Mouse (Mus musculus) megakaryocyte, embryonic 14.5 days (primary cell): ENCODE results near the gene Cntf. TPM values are rescaled to one million over a fixed set of nuclear protein-coding genes. Genes with fewer than 3 reads are reported as not detected.

Experiments used
- H3K27me3 ChIP-seq: replicated peaks from 2 replicates; pipeline ENCODE3; 2012; ENCODE audit warnings: inconsistent platforms
- H3K36me3 ChIP-seq: replicated peaks from 2 replicates; pipeline ENCODE3; 2012; ENCODE audit warnings: low read length, inconsistent platforms, mixed read lengths
- H3K4me1 ChIP-seq: 2 replicates; pipeline ENCODE4 v1.6.1; 2012; ENCODE audit warnings: inconsistent platforms
- H3K4me3 ChIP-seq: replicated peaks from 2 replicates; pipeline ENCODE3; 2012; ENCODE audit warnings: moderate library complexity, mild to moderate bottlenecking, inconsistent platforms
- H3K9me3 ChIP-seq: 2 replicates; pipeline ENCODE4 v1.6.1; 2012; ENCODE audit warnings: inconsistent platforms
- FLI1 ChIP-seq: IDR thresholded peaks from 2 replicates; pipeline ENCODE4 v1.6.1; 2012; ENCODE audit warnings: low read length, inconsistent platforms, mixed read lengths
- GATA1 ChIP-seq: IDR thresholded peaks from 3 replicates; pipeline ENCODE4 v1.6.1; 2012; ENCODE audit warnings: mixed read lengths, low read length, inconsistent platforms, borderline replicate concordance
- polyA plus RNA-seq: library from polyadenylated mRNA; stranded (reverse); fragments of >175 nt; gene quantifications from 2 replicates; pipeline ENCODE4 v1.2.3, GENCODE M21; 2012; ENCODE audit warnings: low replicate concordance; ENCODE audit not compliant: insufficient read depth

The Cntf gene
- polyA plus RNA-seq, result not detected in 2 replicates

- TF ChIP-seq GATA1 (no peak), FLI1 (no peak)
- H3K36me3 ChIP-seq, result peaks cover 79% of the 10 kb centered on the region
- H3K4me3 ChIP-seq, result no peak within 1 kb of the TSS
- H3K27me3 ChIP-seq, result no peaks in the 10 kb centered on the region
- no peaks in the 10 kb centered on the region; the same call in 1 of the 2 replicates for H3K4me1 ChIP-seq
- H3K9me3 ChIP-seq, result no peaks in the 10 kb centered on the region
These were observed at the start of gene Cntf for GRCm38 (mm10) chr19:12765308-12765707. Cntf (minus strand) TSS chr19:12765632.

GRCm38 (mm10) chr19:12813883-12814282 lies 48.5 kb upstream of the Cntf start:
- Histone ChIP-seq H3K27me3 (no peaks in the 10 kb centered on the region), H3K4me3 (no peak overlapping the region), H3K9me3 (no peaks in the 10 kb centered on the region), H3K4me1 (peaks cover 35% of the 10 kb centered on the region), H3K36me3 (no peaks in the 10 kb centered on the region)
- no peak for TF ChIP-seq GATA1
- TF ChIP-seq FLI1, result no peak

DNA sequence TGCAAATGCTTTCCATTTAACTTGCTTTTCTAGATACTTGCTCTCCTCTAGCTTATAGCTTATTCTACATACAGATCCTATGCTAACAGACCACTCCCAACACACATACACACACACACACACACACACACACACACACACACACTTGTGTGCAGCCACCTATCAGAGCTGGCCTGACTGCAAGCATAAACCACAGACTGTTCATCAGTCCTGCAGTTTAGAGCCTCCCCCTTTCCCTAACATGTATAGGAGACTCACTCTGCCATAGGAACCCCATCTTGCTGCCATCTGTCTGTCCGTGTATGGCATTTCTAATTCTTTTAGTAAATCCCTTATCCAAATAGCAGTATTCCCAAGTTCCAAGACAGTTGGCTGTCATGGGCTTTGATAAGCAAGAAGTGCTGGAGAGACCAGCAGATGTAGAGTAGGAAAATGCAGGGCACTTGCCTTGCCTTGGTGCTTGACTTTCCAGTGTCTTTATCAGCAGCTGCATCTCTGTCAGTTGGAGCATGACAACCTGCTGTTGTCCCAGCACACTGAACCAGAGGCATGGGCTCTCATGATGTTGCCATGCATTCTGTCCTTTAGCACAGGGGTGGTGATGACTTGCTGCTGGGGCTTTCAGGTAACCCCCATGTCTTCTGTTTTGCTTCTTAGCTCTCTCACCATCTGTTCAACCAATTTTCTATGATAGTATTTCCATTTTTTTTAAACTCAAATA lies 47.4 kb upstream of the Cntf start:
- H3K36me3 ChIP-seq, result no peaks in the 10 kb centered on the region
- H3K4me3 ChIP-seq, result no peak overlapping the region

DNA sequence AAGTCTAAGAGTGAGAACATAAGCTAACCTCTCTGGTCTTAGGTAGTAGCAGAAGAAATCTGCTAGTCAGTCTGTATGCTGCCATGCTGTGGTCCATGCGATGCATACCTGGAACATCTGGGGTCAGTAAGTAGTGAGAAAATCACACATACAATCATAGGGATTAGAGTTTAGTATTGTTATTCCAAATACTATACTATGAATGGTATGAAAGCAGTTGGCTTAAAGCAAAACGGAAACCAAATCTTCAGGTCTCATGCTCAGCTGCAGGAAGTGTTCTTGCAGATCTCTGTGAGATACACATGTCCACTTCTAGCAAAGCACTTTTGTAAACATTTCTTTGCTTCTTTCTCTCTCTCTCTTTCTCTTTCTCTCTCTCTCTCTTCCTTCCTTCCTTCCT lies 40.8 kb upstream of the Cntf start:
- Histone ChIP-seq H3K4me1 (peaks cover 22% of the 10 kb centered on the region), H3K9me3 (no peaks in the 10 kb centered on the region), H3K27me3 (no peaks in the 10 kb centered on the region), H3K36me3 (no peaks in the 10 kb centered on the region), H3K4me3 (peak overlapping the region; percentile 59)
- TF ChIP-seq FLI1 (no peak), GATA1 (no peak)

More for the DNA sequence above, 47.4 kb upstream of the Cntf start:
- Histone ChIP-seq H3K27me3 (no peaks in the 10 kb centered on the region), H3K4me1 (peaks cover 45% of the 10 kb centered on the region), H3K9me3 (no peaks in the 10 kb centered on the region)
- TF ChIP-seq GATA1, result no peak
- TF ChIP-seq FLI1, result no peak

- Histone ChIP-seq H3K4me1 (peaks cover 27% of the 10 kb centered on the region), H3K27me3 (no peaks in the 10 kb centered on the region), H3K36me3 (no peaks in the 10 kb centered on the region), H3K9me3 (no peaks in the 10 kb centered on the region), H3K4me3 (no peak overlapping the region)
- no peak for TF ChIP-seq FLI1
These were observed 40.3 kb upstream of the Cntf start for GRCm38 (mm10) chr19:12805730-12806129.

DNA sequence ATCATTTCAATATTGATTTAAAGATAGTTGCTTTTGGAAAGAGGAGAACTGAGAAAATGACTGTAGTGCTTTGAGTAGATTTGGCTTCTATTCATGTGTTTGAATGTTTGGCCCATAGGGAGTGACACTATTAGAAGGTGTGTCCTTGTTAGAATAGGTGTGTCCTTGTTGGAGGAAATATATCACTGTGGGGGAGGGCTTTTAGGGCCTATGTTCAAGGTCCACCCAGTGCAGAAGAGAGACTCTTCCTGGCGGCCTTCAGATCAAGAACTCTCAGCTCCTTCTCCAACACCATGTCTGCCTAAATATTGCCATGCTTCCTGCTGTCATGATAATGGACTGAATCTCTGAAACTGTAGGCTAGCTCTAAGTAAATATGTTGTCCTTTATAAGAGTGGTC lies 38.8 kb upstream of the Cntf start:
- TF ChIP-seq FLI1 (no peak), GATA1 (no peak)
- Histone ChIP-seq H3K9me3 (no peaks in the 10 kb centered on the region), H3K36me3 (no peaks in the 10 kb centered on the region)

DNA sequence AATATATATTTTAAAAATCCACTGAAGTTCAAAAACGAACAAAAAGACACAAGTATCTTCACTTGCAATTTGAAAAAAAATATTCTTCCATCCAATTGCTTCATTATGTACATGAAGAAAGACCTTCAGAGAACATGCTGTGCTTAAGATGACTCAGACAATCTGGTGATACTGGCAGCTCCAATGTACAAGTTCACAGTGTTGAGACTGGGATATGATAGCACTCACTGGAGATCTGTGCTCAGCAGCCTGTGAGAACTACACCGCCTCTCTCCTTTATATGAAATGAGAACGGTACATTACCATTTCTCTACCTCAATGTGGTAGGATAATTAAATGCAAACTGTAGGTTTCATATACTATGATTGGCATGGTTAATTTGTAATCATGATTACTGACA lies 37.4 kb upstream of the Cntf start:
- H3K27me3 ChIP-seq, result no peaks in the 10 kb centered on the region
- TF ChIP-seq GATA1 (no peak), FLI1 (no peak)
- H3K9me3 ChIP-seq, result no peaks in the 10 kb centered on the region
- H3K36me3 ChIP-seq, result no peaks in the 10 kb centered on the region
- H3K4me1 ChIP-seq, result peaks cover 26% of the 10 kb centered on the region
- H3K4me3 ChIP-seq, result no peak overlapping the region

More for the DNA sequence above, 38.8 kb upstream of the Cntf start:
- Histone ChIP-seq H3K27me3 (no peaks in the 10 kb centered on the region), H3K4me1 (peaks cover 27% of the 10 kb centered on the region), H3K4me3 (no peak overlapping the region)

GRCm38 (mm10) chr19:12801046-12801445 lies 35.6 kb upstream of the Cntf start:
- no peaks in the 10 kb centered on the region for H3K36me3 ChIP-seq
- H3K27me3 ChIP-seq, result no peaks in the 10 kb centered on the region
- TF ChIP-seq GATA1 (no peak), FLI1 (no peak)
- H3K4me1 ChIP-seq, result peaks cover 28% of the 10 kb centered on the region
- no peaks in the 10 kb centered on the region for H3K9me3 ChIP-seq
- H3K4me3 ChIP-seq, result no peak overlapping the region

DNA sequence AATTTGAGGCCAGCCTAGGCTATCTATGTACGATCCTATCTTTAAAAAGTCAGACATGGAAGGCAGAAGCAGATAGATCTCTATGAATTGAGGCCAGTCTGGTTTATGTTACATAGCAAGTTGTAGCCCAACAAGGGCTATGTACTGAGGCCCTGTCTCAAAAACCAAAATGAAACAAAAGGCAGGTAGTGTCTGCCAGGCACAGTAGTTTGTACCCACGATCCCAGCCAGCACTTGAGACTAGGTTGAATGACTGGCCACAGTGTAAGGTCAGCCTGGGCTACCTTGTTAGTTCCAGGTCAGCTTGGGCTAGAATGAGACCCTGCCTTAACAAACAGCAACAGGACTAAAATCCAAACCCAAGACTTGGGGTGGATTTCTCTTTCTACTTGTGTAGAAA lies 35.2 kb upstream of the Cntf start:
- H3K4me1 ChIP-seq, result peaks cover 24% of the 10 kb centered on the region

DNA sequence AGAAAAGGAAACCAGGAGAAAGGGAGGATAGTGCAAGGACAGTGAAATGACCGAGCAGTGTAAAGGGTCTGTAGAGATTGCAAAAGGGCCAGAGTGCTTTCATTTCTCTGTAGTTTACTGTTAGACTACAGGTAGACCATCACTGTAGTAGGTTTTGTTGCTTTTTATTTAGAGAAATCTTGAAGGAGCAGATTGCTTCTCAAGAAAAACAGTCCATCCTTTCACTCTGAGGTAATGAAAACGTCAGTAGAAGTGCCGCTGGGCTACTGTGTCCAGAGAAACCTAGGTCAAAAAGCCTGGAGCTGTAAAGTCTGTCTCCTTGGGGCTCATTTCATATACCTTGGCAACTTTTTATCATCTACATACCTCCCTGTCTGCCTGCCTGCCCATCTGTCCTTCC lies 33.6 kb upstream of the Cntf start:
- Histone ChIP-seq H3K36me3 (no peaks in the 10 kb centered on the region), H3K4me1 (peaks cover 24% of the 10 kb centered on the region), H3K4me3 (peak overlapping the region; percentile 79), H3K27me3 (no peaks in the 10 kb centered on the region), H3K9me3 (no peaks in the 10 kb centered on the region)
- TF ChIP-seq GATA1, result no peak
- TF ChIP-seq FLI1, result no peak

More for the DNA sequence above, 35.2 kb upstream of the Cntf start:
- H3K27me3 ChIP-seq, result no peaks in the 10 kb centered on the region
- no peaks in the 10 kb centered on the region for H3K9me3 ChIP-seq
- no peaks in the 10 kb centered on the region for H3K36me3 ChIP-seq
- peak overlapping the region; percentile 74 for H3K4me3 ChIP-seq
- no peak for TF ChIP-seq FLI1
- TF ChIP-seq GATA1, result no peak

GRCm38 (mm10) chr19:12798404-12798803 lies 33.0 kb upstream of the Cntf start:
- Histone ChIP-seq H3K27me3 (no peaks in the 10 kb centered on the region), H3K4me1 (peaks cover 24% of the 10 kb centered on the region), H3K4me3 (peak overlapping the region; percentile 79), H3K36me3 (no peaks in the 10 kb centered on the region), H3K9me3 (no peaks in the 10 kb centered on the region)
- TF ChIP-seq GATA1 (no peak), FLI1 (no peak)
